Mouse (Mus musculus) hindbrain, embryonic 10.5 days (tissue): Measurements from ENCODE around the gene Atg13. TPM values are rescaled to one million over a fixed set of nuclear protein-coding genes. Genes with fewer than 3 reads are reported as not detected.
"Not testable (repeated sequence)": the region's sequence is repeated elsewhere in the genome, so short reads cannot be mapped to it uniquely, and the experiment has no call there.

Experiments used
- DNase-seq: peaks from one replicate; pipeline ENCODE4 v3.0.0-alpha.2; 2017; ENCODE audit warnings: low spot score
- H3K27ac ChIP-seq: fragments of 300-500 bp; sonication (generic); 2 replicates; pipeline ENCODE4 v1.5.1; 2016; ENCODE audit warnings: mild to moderate bottlenecking, moderate library complexity
- H3K27me3 ChIP-seq: fragments of 300-500 bp; sonication (generic); 2 replicates; pipeline ENCODE4 v1.6.1; 2016; ENCODE audit warnings: mild to moderate bottlenecking; ENCODE audit not compliant: poor library complexity, insufficient read depth, severe bottlenecking
- H3K36me3 ChIP-seq: fragments of 300-500 bp; sonication (generic); 2 replicates; pipeline ENCODE4 v1.6.1; 2016; ENCODE audit warnings: mild to moderate bottlenecking, moderate library complexity
- H3K4me1 ChIP-seq: fragments of 300-500 bp; sonication (generic); replicated peaks from 2 replicates; pipeline ENCODE4 v1.6.1; 2016; ENCODE audit warnings: mild to moderate bottlenecking
- H3K4me3 ChIP-seq: fragments of 300-500 bp; sonication (generic); 2 replicates; pipeline ENCODE4 v1.5.1; 2016; ENCODE audit warnings: mild to moderate bottlenecking, moderate library complexity
- H3K9me3 ChIP-seq: fragments of 300-500 bp; sonication (generic); 2 replicates; pipeline ENCODE4 v1.6.1; 2016; ENCODE audit warnings: mild to moderate bottlenecking, moderate library complexity
- WGBS: fragments of 180-500 bp; shearing (Covaris S2); methylation state at CpG from one replicate; pipeline ENCODE4 v1.1.7; 2016; 5-methylcytosine and 5-hydroxymethylcytosine counted together
- polyA plus RNA-seq: library from polyadenylated mRNA; unstranded; fragments of >200 nt; fragmentation: Nextera tagmentation; extraction: Ambion mirVana; gene quantifications from 2 replicates; pipeline ENCODE4 v1.2.1, GENCODE M21; 2016

The Atg13 gene
- polyA plus RNA-seq = 24.0 and 31.0 TPM in 2 replicates

- Histone ChIP-seq H3K4me3 (peak within 1 kb of the TSS; percentile 91), H3K27ac (peak within 1 kb of the TSS; percentile 96), H3K4me1 (peaks cover 22% of the 10 kb centered on the region), H3K36me3 (peaks cover 5% of the 10 kb centered on the region; the same call in 1 of the 2 replicates), H3K27me3 (no peaks in the 10 kb centered on the region), H3K9me3 (no peaks in the 10 kb centered on the region)
- under 1% methylated on average over 66 of the region's 66 CpGs for WGBS
- DNase-seq = peak; percentile 89
These were observed at the start of gene Atg13, which contains the start of gene Harbi1 for GRCm38 (mm10) chr2:91710272-91711234. TSS of gene Atg13 (minus strand) at chr2:91710576. TSS of gene Harbi1 (plus strand) at chr2:91710852.

- H3K27me3 ChIP-seq = no peaks in the 10 kb centered on the region
These were observed 39.5 kb upstream of the Atg13 start for GRCm38 (mm10) chr2:91749811-91750261.

GRCm38 (mm10) chr2:91744686-91745085 lies 34.3 kb upstream of the Atg13 start:
- Histone ChIP-seq H3K27me3 (no peaks in the 10 kb centered on the region), H3K9me3 (no peaks in the 10 kb centered on the region), H3K27ac (no peak overlapping the region), H3K36me3 (peaks cover 11% of the 10 kb centered on the region; the same call in 1 of the 2 replicates), H3K4me1 (no peaks in the 10 kb centered on the region), H3K4me3 (no peak overlapping the region)
- DNase-seq = no peak
- 88% methylated on average over 5 of the region's 5 CpGs for WGBS

More at GRCm38 (mm10) chr2:91749811-91750261, 39.5 kb upstream of the Atg13 start:
- Histone ChIP-seq H3K4me1 (no peaks in the 10 kb centered on the region), H3K36me3 (no peaks in the 10 kb centered on the region; the same call in 1 of the 2 replicates), H3K27ac (no peak overlapping the region), H3K4me3 (no peak overlapping the region), H3K9me3 (no peaks in the 10 kb centered on the region)
- 80% methylated on average over 2 of the region's 2 CpGs for WGBS
- DNase-seq = no peak

- no peaks in the 10 kb centered on the region for H3K27me3 ChIP-seq
- H3K27ac ChIP-seq = no peak overlapping the region
- WGBS = 89% methylated on average over 1 of the region's 1 CpGs
- no peak for DNase-seq
- H3K4me1 ChIP-seq = no peaks in the 10 kb centered on the region
- H3K4me3 ChIP-seq = no peak overlapping the region
- peaks cover 17% of the 10 kb centered on the region; the same call in 1 of the 2 replicates for H3K36me3 ChIP-seq
- no peaks in the 10 kb centered on the region for H3K9me3 ChIP-seq
These were observed 29.2 kb upstream of the Atg13 start for GRCm38 (mm10) chr2:91739586-91739985.

- Histone ChIP-seq H3K4me3 (no peak overlapping the region), H3K27ac (no peak overlapping the region), H3K27me3 (no peaks in the 10 kb centered on the region), H3K4me1 (peaks cover 4% of the 10 kb centered on the region; the same call in 1 of the 2 replicates), H3K36me3 (peaks cover 17% of the 10 kb centered on the region), H3K9me3 (no peaks in the 10 kb centered on the region)
- WGBS = 92% methylated on average over 5 of the region's 5 CpGs
- DNase-seq = no peak
These were observed 24.8 kb upstream of the Atg13 start for GRCm38 (mm10) chr2:91735221-91735620.

- peak within 1 kb of the TSS; percentile 93 for H3K27ac ChIP-seq
- no peaks in the 10 kb centered on the region for H3K27me3 ChIP-seq
- peak; percentile 89 for DNase-seq
- H3K4me1 ChIP-seq = peaks cover 4% of the 10 kb centered on the region; the same call in 1 of the 2 replicates
- peaks cover 11% of the 10 kb centered on the region for H3K36me3 ChIP-seq
- under 1% methylated on average over 68 of the region's 68 CpGs for WGBS
- H3K4me3 ChIP-seq = peak within 1 kb of the TSS; percentile 99
- H3K9me3 ChIP-seq = no peaks in the 10 kb centered on the region
These were observed 19.8 kb upstream of the Atg13 start, which contains the start of gene Ambra1 for GRCm38 (mm10) chr2:91729971-91730821. TSS of gene Ambra1 (plus strand) at chr2:91730134.

GRCm38 (mm10) chr2:91729571-91729970 lies 19.2 kb upstream of the Atg13 start:
- Histone ChIP-seq H3K9me3 (no peaks in the 10 kb centered on the region), H3K4me1 (peaks cover 4% of the 10 kb centered on the region; the same call in 1 of the 2 replicates), H3K4me3 (peak overlapping the region; percentile 99), H3K36me3 (peaks cover 11% of the 10 kb centered on the region), H3K27me3 (no peaks in the 10 kb centered on the region), H3K27ac (peak overlapping the region; percentile 93)
- 24% methylated on average over 4 of the region's 4 CpGs for WGBS
- no peak for DNase-seq

GRCm38 (mm10) chr2:91727011-91727410 lies 16.6 kb upstream of the Atg13 start:
- no peak overlapping the region for H3K27ac ChIP-seq
- WGBS = 89% methylated on average over 3 of the region's 3 CpGs
- H3K4me1 ChIP-seq = peaks cover 4% of the 10 kb centered on the region; the same call in 1 of the 2 replicates
- H3K9me3 ChIP-seq = no peaks in the 10 kb centered on the region
- H3K4me3 ChIP-seq = no peak overlapping the region
- no peak for DNase-seq
- H3K27me3 ChIP-seq = no peaks in the 10 kb centered on the region
- no peaks in the 10 kb centered on the region for H3K36me3 ChIP-seq

GRCm38 (mm10) chr2:91725476-91725875 lies 15.1 kb upstream of the Atg13 start:
- not testable (repeated sequence) for H3K4me1 ChIP-seq, H3K36me3 ChIP-seq, H3K4me3 ChIP-seq, H3K27ac ChIP-seq, H3K27me3 ChIP-seq, DNase-seq, H3K9me3 ChIP-seq
- WGBS = 53% methylated on average over 4 of the region's 4 CpGs

GRCm38 (mm10) chr2:91724716-91725115 lies 14.3 kb upstream of the Atg13 start:
- WGBS = 65% methylated on average over 2 of the region's 2 CpGs
- Histone ChIP-seq H3K4me3 (no peak overlapping the region), H3K36me3 (peaks cover 17% of the 10 kb centered on the region), H3K27me3 (no peaks in the 10 kb centered on the region), H3K27ac (no peak overlapping the region), H3K9me3 (no peaks in the 10 kb centered on the region), H3K4me1 (no peaks in the 10 kb centered on the region)
- no peak for DNase-seq

GRCm38 (mm10) chr2:91723951-91724350 lies 13.6 kb upstream of the Atg13 start:
- Histone ChIP-seq H3K9me3 (no peaks in the 10 kb centered on the region), H3K4me1 (no peaks in the 10 kb centered on the region), H3K27ac (no peak overlapping the region), H3K4me3 (no peak overlapping the region), H3K27me3 (no peaks in the 10 kb centered on the region), H3K36me3 (peaks cover 20% of the 10 kb centered on the region)
- no peak for DNase-seq

- H3K36me3 ChIP-seq = peaks cover 23% of the 10 kb centered on the region
- no peaks in the 10 kb centered on the region for H3K4me1 ChIP-seq
- H3K27me3 ChIP-seq = no peaks in the 10 kb centered on the region
- no peak overlapping the region for H3K27ac ChIP-seq
- no peaks in the 10 kb centered on the region for H3K9me3 ChIP-seq
- H3K4me3 ChIP-seq = no peak overlapping the region
- no peak for DNase-seq
- 80% methylated on average over 4 of the region's 4 CpGs for WGBS
These were observed 13.0 kb upstream of the Atg13 start for GRCm38 (mm10) chr2:91723382-91723781.
